Mouse (Mus musculus) CD4-positive helper T cell, adult 2 months (primary cell): ENCODE measurements at regions not wholly inside any gene's neighbourhood (a gene's known extent, or its start where the extent isn't known, plus 50 kb on each side); places are given as distances from the start of the nearest gene placed in this dataset.

Experiments
- DNase-seq: peaks from one replicate; pipeline ENCODE4 v3.0.0-alpha.2; 2012; ENCODE audit warnings: low read depth, missing footprints, low spot score

DNA sequence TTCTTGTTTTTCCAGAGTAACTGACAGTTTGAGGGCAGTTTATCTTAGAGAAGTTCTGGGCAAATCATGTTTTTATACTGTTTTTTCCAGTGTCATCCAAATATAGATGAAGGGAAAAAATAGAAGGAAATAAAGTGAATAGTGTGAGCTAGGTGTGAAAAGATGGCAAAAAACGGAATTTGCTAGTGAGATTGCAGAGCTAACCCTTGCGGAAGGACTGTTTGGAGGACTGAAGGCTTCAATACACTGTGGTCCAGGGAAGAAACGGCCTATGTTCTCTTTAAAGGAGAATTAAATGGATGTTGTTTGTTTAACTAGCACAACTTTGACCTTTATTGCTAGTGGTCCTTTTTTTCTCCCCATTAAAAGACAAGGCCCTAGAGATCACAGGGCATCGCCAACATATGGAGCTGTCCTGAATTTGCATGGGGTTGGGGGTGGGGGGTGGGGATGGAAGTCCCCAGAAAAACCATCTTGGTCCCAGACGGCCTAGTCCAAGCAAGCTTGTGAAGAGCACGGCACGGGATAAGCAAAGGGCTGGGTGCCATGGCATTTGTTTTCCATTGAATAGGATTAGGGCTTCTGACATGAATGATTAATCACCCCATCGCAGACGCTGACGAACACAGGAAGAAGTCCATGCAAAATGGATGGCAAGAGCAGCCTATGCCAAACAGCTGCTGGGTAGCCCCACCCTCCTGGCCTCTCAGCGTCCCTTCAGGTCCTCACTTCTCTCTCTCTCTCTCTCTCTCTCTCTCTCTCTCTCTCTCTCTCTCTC lies 480.0 kb downstream of the Nuf2 start:
- no peak for DNase-seq

GRCm38 (mm10) chr1:169049846-169050245 lies 481.4 kb downstream of the Nuf2 start:
- no peak for DNase-seq

GRCm38 (mm10) chr1:169046791-169047525 lies 484.3 kb downstream of the Nuf2 start:
- DNase-seq: no peak

GRCm38 (mm10) chr1:169033517-169033916 lies 497.7 kb downstream of the Nuf2 start:
- no peak for DNase-seq

- no peak for DNase-seq
These were observed 499.3 kb downstream of the Nuf2 start for GRCm38 (mm10) chr1:169031849-169032542.

- no peak for DNase-seq
These were observed 503.6 kb downstream of the Nuf2 start for GRCm38 (mm10) chr1:169027706-169028105.

GRCm38 (mm10) chr1:169027241-169027640 lies 504.0 kb downstream of the Nuf2 start:
- no peak for DNase-seq

DNA sequence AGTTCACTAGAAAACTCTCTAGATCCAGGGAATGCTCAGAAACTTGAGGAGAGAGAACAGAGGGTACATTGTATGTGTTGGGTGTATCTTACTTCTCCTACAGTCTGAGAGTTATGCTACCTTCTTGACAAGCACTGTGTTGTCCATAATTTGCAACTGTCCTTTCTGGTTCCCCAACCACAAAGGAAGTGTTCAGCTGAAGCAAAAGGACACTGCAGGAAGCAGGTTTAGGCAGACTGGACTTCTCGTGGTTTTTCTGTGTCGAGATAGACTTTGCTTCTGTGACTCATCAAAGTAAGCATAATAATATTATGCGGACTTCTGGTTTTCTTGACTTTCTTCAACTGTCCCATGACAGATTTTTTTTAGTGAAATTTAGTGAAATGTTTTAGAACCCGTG lies 506.7 kb downstream of the Nuf2 start:
- no peak for DNase-seq

DNA sequence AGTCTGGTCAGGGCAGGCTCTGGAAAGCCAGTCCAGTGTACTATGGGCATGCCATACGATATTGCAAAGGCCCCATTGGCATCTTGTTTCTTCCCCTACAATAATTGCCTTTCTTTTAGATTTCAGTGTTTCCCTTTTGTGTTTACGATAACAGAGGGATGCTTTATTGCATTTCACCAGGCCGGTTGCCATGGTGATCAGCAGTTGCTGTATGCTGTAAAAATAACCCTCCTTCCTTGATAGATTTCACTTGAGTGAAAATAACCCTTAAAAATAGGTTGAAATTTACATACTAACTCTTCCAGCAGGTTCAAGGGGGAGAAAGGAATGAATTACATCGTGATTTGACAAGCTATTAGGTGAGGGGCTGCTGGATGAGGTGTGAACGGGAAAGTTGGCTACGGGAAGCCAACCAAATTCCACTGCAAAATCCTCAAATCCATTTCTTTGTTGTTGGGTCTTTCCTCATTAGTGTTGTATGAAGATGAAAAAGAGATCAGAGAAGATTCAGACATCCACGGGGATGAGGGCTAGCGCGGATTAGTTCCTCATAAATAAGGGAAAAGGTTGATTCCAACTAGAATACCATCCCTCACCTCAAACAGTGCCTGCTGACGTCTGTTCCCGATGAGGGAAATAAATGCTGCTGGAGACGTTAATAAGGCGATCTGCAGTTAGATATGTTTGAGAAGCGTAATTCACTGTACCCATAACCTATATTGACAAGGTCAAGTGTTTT lies 539.6 kb downstream of the Nuf2 start:
- no peak for DNase-seq

- DNase-seq: no peak
These were observed 543.1 kb upstream of the Pbx1 start for GRCm38 (mm10) chr1:168975037-168975698.

DNA sequence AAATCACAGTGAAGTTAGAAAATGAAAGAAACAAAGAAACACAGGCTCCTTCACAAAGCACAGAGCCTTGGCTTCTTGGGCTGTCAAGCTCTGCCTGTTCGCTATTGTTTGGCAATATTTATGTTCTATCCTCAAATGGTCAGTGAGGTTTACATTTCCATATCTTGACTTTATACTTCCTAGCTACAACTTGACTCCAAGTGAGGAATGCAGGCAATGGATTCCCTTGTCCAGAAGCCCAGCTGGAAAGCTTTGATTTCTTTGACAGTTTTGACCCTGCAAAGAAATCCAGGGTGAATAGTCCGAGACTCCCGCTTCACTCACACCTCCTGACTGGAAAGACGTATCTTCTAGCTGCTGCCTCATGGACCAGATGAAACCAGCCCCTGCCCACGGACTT lies 537.3 kb upstream of the Pbx1 start:
- no peak for DNase-seq

GRCm38 (mm10) chr1:168967334-168967733 lies 535.3 kb upstream of the Pbx1 start:
- no peak for DNase-seq

GRCm38 (mm10) chr1:168964467-168964904 lies 532.4 kb upstream of the Pbx1 start:
- no peak for DNase-seq

- no peak for DNase-seq
These were observed 518.9 kb upstream of the Pbx1 start for GRCm38 (mm10) chr1:168950947-168951346.

- no peak for DNase-seq
These were observed 492.2 kb upstream of the Pbx1 start for GRCm38 (mm10) chr1:168924100-168924815.

DNA sequence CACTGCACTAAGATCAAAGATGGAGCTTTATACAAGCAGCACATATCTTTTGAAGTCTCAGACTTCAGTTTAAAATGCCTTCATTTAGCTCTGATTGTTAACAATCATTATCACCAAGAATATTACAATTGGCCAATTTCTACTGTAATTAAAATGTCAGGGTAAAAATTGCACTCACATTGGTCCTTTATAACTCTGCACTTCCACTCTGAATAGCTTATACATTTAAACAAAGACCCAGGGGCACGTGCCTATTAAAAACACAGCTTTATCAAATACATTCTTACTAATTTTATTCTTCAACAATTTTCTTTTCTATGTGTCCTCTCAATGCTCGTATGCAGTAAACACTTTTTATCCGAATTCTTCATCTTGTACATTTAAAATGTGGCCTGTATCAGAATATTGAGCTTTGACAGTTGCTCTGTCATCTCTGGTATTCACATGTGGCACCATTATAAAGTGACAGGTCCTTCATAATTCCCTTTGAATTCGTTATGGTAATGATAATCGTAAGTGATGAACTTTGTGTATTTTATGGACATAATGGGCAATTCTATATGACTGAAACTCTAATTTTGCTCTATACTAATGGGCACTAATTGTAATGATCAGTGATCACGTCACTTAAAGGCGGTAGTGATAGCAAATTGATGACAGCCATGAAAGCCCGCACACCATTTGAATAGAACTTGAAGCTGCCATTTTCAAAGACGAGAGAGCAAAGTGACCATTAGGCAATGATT lies 486.4 kb upstream of the Pbx1 start:
- no peak for DNase-seq

GRCm38 (mm10) chr1:168908684-168909175 lies 476.7 kb upstream of the Pbx1 start:
- no peak for DNase-seq

DNA sequence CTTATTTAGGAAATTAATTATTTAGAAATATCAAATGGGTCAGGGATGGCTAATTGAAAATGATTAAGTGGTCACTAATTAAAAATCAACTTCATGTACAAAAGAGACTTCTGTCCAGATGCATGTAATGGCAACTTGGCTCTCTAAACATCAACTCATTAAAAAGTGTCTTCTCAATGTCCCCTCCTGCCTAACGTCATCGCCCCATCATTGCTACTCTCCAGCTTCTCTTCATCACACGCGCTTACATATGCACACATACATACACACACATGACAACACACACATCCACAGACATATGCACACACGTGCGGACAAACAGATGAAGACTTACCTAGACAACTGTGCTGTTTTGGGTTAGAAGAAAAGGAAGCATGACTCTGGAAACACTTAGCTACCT lies 476.1 kb upstream of the Pbx1 start:
- no peak for DNase-seq

- DNase-seq: no peak
These were observed 466.4 kb upstream of the Pbx1 start for GRCm38 (mm10) chr1:168898483-168898882.

DNA sequence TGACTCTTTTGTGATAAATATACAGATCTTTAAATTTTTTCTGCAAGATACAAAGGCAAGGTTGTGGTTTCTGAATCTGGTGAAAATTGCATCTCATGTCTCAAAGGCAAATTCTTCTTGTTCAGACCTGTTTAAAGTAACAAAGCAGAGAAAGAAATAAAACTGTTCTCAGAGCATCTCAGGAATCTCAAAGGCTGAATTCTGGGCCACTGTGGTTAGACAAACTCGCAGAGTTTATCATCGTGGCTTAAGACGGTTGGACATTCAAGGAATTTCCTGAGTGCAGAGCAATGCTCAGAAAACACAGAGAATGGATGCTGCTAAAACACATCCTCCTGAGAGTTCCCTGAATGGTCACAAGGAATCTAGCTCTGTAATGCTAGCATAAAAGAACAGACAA lies 429.5 kb upstream of the Pbx1 start:
- no peak for DNase-seq
